Mouse (Mus musculus) inflammation-experienced regulatory T-cells, adult 16 weeks (primary cell): ENCODE results near the gene Tceal8. TPM values are rescaled to one million over a fixed set of nuclear protein-coding genes. Genes with fewer than 3 reads are reported as not detected.

Source experiments
- polyA plus RNA-seq: library from polyadenylated mRNA; unstranded; fragments of 100-300 nt; shearing (Covaris generic); gene quantifications from one replicate; pipeline ENCODE4 v1.2.1, GENCODE M21; 2017

The Tceal8 gene
- polyA plus RNA-seq: 1.0 TPM

DNA sequence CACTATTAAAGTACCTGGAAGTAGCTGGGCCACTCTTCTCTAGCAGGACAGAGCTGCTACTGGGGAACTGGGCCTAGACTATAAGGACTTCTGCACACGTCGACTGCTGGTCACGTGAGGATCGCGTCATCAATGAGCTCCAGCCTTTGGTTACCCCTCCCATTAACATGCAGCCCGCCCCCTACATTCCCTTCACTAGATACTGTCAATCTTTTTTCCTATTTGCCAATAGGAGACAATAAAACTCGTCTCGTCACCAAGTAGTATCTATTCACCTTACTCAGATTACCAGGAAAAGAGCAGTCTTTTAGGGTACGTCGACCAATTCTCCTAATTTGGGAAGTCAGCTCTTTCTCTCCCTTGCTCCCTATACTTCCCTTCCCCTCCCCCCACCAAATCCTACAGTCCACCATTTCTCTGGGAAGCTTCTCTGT is at the start of gene Tceal8:
Gene Tceal8, minus strand, starts transcription at position 225 of the 434 bp plus-strand sequence.

GRCm38 (mm10) chrX:136214729-136215677 is 42.9 kb upstream of the Tceal8 start, which contains the start of the genes Tceal7 and Bex1:
Tceal7 (plus strand) TSS chrX:136214779.
Bex1 (minus strand) TSS chrX:136215513.

DNA sequence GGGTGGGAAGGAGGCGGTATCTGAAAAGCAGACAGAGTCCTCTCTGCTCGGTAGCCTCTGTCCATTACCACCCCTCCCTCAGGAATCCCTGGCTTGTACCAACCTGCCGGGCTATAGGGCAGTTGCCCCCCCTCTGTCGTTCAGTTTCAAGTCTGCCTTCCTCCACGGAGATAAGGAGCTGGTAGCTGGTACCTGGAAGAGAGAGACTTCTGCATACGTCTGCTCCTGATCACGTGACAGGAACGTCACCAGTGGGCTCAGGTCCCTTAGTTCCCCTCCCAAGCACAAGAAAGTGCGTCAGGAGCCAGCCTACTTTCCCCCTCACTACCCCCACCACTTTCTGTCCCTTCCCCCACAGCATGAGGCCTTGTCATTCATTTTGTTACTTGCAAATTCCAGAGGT is 31.5 kb upstream of the Tceal8 start, which contains the start of gene Tceal5:
Gene Tceal5, minus strand, starts transcription at position 213 of the 403 bp plus-strand sequence.

GRCm38 (mm10) chrX:136138827-136139639 is 33.1 kb downstream of the Tceal8 start, which contains the start of gene Bex4:
Bex4 (plus strand) TSS chrX:136138996.

Other genes with a start within 250 kb of the Tceal8 start
- 8.1 TPM for gene Arxes2, start 178.5 kb downstream of the Tceal8 start, polyA plus RNA-seq
- not detected for gene Arxes1, start 139.0 kb downstream of the Tceal8 start, polyA plus RNA-seq
- gene Bex2, start 104.1 kb downstream of the Tceal8 start, polyA plus RNA-seq: 2.2 TPM
- not detected for gene Nxf3, start 87.1 kb downstream of the Tceal8 start, polyA plus RNA-seq
- not detected for gene Bex4, start 33.3 kb downstream of the Tceal8 start, polyA plus RNA-seq
- gene Tceal5, start 31.5 kb upstream of the Tceal8 start, polyA plus RNA-seq: not detected
- not detected for gene Tceal7, start 42.4 kb upstream of the Tceal8 start, polyA plus RNA-seq
- not detected for gene Bex1, start 43.2 kb upstream of the Tceal8 start, polyA plus RNA-seq
- gene Tceal9, start 72.7 kb upstream of the Tceal8 start, polyA plus RNA-seq: 56.0 TPM
- 104 TPM for gene Bex3, start 97.9 kb upstream of the Tceal8 start, polyA plus RNA-seq